Mouse (Mus musculus): ENCODE measurements around the gene Megf6. TPM values are rescaled to one million over a fixed set of nuclear protein-coding genes. Genes with fewer than 3 reads are reported as not detected.

Megf6 gene
- total RNA-seq, 1 experiment from 2014 or later = not detected

DNA sequence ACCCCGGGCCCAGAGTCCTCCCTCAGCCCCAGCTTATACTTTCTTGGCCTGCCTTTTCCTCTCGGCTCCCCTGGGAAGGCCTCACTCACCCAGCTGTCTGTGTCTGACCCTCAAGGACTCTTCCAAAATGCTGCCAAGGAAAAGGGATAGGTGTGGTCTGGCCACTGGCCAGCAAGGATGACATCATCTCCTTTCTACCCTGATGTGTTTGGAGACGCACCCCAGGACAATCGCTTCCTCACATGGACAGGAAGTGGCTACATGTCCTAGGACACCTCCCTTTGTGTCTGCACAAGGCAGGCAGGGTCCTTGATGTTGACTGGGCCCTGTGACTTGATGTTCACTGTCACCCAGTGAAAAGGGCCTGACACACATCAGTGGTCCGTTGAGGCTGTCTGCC, 34.9 kb downstream of the Megf6 start:
- ATAC-seq (replicated peaks; ENCODE audit: low read depth, poor library complexity, severe bottlenecking) = no peak

GRCm38 (mm10) chr4:154207261-154207660, 36.7 kb downstream of the Megf6 start:
- ATAC-seq (replicated peaks; ENCODE audit: low read depth, poor library complexity, severe bottlenecking) = peak; percentile 93

DNA sequence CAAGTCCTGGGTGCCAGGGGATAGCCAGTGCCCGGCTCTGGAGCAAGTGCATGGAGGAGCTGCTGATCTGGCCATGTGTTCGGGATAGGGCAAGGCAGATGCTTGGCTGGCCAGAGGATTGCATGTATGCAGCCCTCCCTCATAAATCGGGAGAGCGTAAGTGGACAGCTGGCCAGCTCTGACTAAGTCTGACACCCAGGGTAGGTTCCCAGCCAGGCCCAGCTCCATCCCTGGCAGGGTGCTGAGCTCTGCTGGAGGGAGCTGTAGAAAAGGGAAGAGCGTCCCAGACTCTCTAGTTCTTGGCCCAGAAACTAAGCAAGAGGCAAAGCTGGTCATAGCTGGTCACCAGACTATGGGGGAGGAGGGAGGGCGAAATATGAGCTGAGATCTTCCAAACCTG, 38.5 kb downstream of the Megf6 start:
- no peak for ATAC-seq (replicated peaks; ENCODE audit: low read depth, poor library complexity, severe bottlenecking)

DNA sequence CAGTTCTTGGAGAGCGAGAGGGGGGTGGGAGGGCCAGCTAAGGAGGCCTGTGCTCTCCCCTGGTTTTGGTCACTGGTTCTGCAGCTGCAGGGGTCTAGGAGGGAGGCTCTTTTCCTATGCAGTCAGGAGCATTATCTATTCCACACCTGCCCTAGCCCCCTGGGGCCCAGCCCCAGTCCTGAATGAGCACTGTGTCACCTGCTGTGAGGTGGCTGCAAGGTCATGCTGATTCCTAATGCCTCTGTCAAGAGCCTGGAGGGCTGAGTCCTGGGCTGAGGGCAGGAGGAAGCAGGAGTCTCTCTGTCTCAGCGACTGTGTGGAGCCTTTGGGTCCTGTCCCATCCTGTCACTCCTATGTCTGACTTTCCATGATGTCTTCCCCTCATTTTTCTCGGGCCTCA, 39.3 kb downstream of the Megf6 start:
- no peak for ATAC-seq (replicated peaks; ENCODE audit: low read depth, poor library complexity, severe bottlenecking)

- ATAC-seq (replicated peaks; ENCODE audit: low read depth, poor library complexity, severe bottlenecking) = no peak
These were observed 40.9 kb downstream of the Megf6 start for GRCm38 (mm10) chr4:154211459-154211858.

GRCm38 (mm10) chr4:154213586-154213985, 43.1 kb downstream of the Megf6 start:
- ATAC-seq (replicated peaks; ENCODE audit: low read depth, poor library complexity, severe bottlenecking) = no peak

GRCm38 (mm10) chr4:154214075-154214474, 43.5 kb downstream of the Megf6 start:
- ATAC-seq (replicated peaks; ENCODE audit: low read depth, poor library complexity, severe bottlenecking) = no peak

GRCm38 (mm10) chr4:154217711-154218350, 47.3 kb downstream of the Megf6 start:
- ATAC-seq (replicated peaks; ENCODE audit: low read depth, poor library complexity, severe bottlenecking) = no peak

DNA sequence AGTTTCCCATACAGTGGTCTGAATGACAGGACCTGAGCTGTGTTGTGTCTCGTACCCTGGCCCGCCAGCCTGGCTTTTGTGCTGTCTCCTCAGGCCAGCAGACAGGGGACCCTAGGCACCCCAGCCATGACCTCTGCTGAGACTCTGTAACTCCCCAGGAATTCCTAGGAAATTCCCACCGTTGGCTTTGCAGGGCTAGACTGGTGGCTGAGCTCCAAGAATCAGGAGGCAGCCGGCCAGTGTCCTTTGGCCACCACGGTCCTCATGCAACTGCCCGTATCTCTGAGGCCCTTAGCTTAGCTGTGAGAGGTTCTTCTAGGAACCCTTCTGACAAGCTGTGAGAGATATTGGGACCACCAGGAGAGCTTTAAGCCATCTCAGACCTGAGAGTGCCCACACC, 52.2 kb downstream of the Megf6 start:
- ATAC-seq (replicated peaks; ENCODE audit: low read depth, poor library complexity, severe bottlenecking) = no peak

DNA sequence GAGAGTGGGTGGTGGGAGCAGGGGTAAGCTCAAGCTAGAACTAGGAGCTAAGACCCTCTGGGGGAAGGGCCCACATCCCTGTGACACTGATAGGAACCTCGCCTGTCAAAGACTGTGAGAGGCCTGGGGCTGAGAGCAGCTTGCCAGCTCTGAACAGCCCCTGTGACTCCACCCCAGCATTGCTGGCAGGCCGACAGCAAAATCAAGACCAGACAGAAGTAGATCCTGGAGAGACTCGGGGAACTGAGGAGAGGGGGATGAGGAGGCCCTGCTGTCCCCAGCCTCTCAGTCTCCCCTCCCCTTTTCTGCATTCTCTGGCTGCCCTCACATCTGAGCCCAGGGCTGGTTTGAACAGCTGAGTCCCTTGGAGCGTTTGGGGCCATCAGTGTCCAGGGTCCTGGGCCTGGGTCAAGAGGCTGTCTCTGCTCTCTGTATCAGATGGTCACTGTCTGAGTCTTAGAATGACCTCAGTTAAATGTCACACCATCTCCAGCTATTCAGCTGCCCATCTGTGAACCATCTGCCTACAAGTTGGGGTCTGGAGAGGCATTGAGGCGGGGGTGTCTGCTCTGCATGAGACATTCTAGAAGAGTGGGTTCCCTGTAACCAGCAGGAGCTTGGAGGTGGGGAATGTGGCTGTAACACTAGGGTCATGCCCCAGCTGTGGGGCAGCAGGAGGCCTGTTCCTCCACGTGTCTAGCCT, 53.9 kb downstream of the Megf6 start:
- no peak for ATAC-seq (replicated peaks; ENCODE audit: low read depth, poor library complexity, severe bottlenecking)

DNA sequence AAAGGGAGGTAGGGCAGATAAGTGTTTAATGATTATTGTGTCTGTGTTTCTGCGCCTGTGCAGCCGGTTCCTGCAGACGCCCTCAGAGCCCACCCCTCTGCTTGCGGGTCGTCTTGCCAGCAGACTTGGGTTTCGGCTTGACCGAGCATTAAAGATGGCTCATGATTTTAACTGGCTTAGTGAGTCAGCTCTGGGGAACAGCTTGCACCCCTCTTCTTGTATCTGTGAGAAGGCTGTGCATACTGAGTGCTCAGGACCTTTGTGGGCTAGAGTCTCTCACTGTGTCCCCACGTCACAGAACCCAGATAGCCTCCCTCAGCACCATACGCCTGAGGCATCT, 54.4 kb downstream of the Megf6 start:
- no peak for ATAC-seq (replicated peaks; ENCODE audit: low read depth, poor library complexity, severe bottlenecking)

DNA sequence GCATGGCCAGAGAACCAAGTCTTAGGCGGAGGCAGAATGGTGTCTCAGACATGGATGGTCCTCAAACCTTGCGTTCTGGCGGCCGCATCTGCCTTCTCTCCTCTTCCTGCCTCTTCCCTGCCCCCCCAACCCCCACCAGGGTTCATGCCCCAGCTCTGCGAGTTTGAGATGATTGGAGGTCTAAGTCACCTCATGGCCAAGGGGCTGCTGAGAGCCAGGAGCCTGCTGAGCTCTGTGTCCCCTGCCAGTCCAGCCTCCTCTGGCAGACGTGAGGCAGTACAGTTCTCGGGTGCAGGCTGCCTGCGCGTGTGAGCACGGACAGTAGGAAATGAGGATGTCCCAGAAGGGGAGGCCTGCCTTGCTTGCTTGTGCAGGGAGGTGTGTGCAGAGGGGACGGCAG, 56.1 kb downstream of the Megf6 start:
- ATAC-seq (replicated peaks; ENCODE audit: low read depth, poor library complexity, severe bottlenecking) = no peak

DNA sequence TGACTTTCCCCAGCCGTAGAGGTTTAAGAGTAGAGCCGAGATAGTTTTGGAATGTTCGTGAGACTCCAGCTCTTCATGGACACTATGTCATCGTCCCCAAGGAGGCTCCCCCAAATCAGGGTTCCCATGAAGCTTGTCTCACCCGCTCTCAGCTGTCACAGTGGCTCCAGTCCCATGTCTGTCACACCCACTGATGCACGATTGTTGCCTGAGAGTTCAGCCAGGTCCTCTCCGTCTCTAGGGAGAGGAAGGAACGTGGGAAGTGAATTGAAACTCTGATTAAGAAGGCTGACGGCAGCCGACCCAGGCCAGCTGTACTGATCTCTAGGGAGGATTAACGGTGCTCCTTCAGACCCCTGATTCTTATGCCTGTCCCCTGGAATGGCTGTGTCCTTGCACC, 57.8 kb downstream of the Megf6 start:
- ATAC-seq (replicated peaks; ENCODE audit: low read depth, poor library complexity, severe bottlenecking) = no peak

- ATAC-seq (replicated peaks; ENCODE audit: low read depth, poor library complexity, severe bottlenecking) = no peak
These were observed 59.0 kb downstream of the Megf6 start for GRCm38 (mm10) chr4:154229569-154229968.

GRCm38 (mm10) chr4:154231380-154231779, 60.9 kb downstream of the Megf6 start:
- no peak for ATAC-seq (replicated peaks; ENCODE audit: low read depth, poor library complexity, severe bottlenecking)

- ATAC-seq (replicated peaks; ENCODE audit: low read depth, poor library complexity, severe bottlenecking) = no peak
These were observed 61.8 kb downstream of the Megf6 start for GRCm38 (mm10) chr4:154232295-154232694.

- no peak for ATAC-seq (replicated peaks; ENCODE audit: low read depth, poor library complexity, severe bottlenecking)
These were observed 65.5 kb downstream of the Megf6 start for GRCm38 (mm10) chr4:154236001-154236400.

- no peak for ATAC-seq (replicated peaks; ENCODE audit: low read depth, poor library complexity, severe bottlenecking)
These were observed 66.4 kb downstream of the Megf6 start for GRCm38 (mm10) chr4:154236893-154237292.

DNA sequence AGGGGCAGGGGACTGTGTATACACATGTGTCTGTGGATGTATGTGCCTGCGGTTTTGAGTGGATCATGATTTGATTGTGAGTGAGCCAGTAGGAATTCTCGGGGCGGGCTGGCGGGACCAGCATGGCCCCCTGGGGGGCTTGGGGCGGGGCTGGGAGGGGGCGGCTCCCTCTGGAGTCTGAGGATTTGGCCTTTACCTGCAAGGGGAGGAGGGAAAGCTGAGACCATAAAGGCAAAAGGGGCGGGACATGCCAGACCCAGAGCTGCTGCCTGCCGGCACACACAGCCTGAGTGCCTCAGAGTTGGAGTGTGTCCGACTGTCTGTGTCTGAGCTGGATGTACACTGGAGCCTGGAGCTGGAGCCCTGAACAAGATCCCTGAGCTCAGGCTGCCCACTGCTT, 66.8 kb downstream of the Megf6 start:
- ATAC-seq (replicated peaks; ENCODE audit: low read depth, poor library complexity, severe bottlenecking) = no peak

DNA sequence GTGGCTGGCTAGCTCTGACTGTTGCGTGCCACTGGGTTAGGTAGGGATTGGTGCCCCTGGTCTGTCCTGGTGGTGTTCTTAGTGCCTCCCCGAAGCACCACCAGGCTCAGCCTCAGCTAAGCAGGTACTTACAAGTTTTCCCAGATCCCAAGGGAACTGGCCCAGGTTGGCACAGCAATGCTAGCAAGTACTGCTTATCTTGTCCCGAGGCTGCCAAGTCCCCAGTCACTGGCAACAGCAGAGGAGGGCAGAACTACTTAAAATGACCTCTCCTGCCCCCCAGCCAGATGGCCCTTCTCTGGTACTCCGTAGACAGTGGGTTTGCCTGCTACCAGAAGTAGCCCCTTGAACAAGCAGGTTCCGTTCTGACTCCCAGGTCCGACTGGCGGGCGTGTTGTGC, 68.7 kb downstream of the Megf6 start:
- ATAC-seq (replicated peaks; ENCODE audit: low read depth, poor library complexity, severe bottlenecking) = no peak

DNA sequence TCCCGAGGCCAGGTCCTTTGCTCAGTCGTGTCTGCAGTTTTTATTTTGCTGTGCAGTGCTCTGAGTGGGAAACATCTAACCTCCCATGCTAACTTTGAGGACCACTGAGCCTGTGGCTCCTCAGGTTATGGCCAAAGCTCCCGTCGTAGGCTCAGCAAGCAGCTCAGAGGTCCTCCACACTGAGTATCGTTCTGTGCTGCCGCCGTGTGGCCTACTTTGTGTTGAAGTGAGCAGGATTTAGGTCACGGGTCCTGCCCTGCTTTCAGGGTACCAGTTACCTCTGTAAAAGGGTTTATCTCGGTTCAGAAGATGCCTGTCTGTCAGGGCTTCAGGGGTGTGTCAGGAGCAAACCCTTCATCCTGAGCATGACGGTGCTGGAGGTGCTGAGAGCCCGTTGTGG, 70.1 kb downstream of the Megf6 start:
- ATAC-seq (replicated peaks; ENCODE audit: low read depth, poor library complexity, severe bottlenecking) = no peak

GRCm38 (mm10) chr4:154245342-154245741, 74.8 kb downstream of the Megf6 start:
- ATAC-seq (replicated peaks; ENCODE audit: low read depth, poor library complexity, severe bottlenecking) = no peak

Measured in common myeloid progenitor, adult 5-6 weeks (primary cell).